Mouse (Mus musculus) megakaryocyte, embryonic 14.5 days (primary cell): ENCODE data around the gene Atf6.

Source experiments
- FLI1 ChIP-seq: IDR thresholded peaks from 2 replicates; pipeline ENCODE4 v1.6.1; 2012; ENCODE audit warnings: low read length, inconsistent platforms, mixed read lengths
- GATA1 ChIP-seq: IDR thresholded peaks from 3 replicates; pipeline ENCODE4 v1.6.1; 2012; ENCODE audit warnings: mixed read lengths, low read length, inconsistent platforms, borderline replicate concordance

DNA sequence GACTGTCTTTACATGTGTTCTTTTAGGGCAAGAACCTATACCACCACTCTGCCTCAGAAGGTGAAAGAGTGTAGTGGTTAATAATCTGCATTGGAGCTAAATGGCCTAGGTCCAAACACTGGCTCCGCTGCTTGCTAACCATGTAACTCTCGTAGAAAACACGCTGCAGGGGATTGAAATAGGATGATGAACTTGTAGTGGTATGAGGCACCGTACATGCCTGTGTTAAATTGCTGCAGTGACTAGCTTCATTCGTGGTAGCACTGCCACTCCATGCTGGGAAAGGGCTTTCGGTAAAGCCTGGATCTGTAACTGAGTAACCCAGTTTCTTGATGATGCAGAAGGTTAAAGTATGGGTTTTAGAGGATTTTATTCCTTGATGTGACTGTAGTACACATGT lies 163.5 kb downstream of the Atf6 start:
- TF ChIP-seq GATA1 (no peak), FLI1 (no peak)
